Mouse (Mus musculus) midbrain, postnatal 0 days (tissue): ENCODE data around the gene Xirp1. TPM values are rescaled to one million over a fixed set of nuclear protein-coding genes. Genes with fewer than 3 reads are reported as not detected.

ENCODE experiments used
- ATAC-seq: fragments of 200-750 bp; cut with Nextera tagmentation; 2 replicates; pipeline ENCODE4 v1.8.0; 2017; ENCODE audit warnings: moderate number of reproducible peaks, mild to moderate bottlenecking, moderate TSS enrichment, moderate library complexity; ENCODE audit not compliant: low FRiP score
- DNase-seq: peaks from one replicate; pipeline ENCODE4 v3.0.0-alpha.2; 2015; ENCODE audit warnings: low spot score
- H3K27ac ChIP-seq: fragments of 300-500 bp; sonication (generic); 2 replicates; pipeline ENCODE4 v1.5.1; 2014; ENCODE audit warnings: low read depth, mild to moderate bottlenecking, low read length, mixed read lengths
- H3K27me3 ChIP-seq: fragments of 300-500 bp; sonication (generic); 2 replicates; pipeline ENCODE4 v1.6.1; 2014; ENCODE audit warnings: low read length, control low read depth, mixed read lengths; ENCODE audit not compliant: insufficient read depth
- H3K36me3 ChIP-seq: fragments of 300-500 bp; sonication (generic); 2 replicates; pipeline ENCODE4 v1.6.1; 2014; ENCODE audit warnings: low read length, control low read depth, mixed read lengths; ENCODE audit not compliant: insufficient read depth
- H3K4me1 ChIP-seq: fragments of 300-500 bp; sonication (generic); 2 replicates; pipeline ENCODE4 v1.6.1; 2014; ENCODE audit warnings: mild to moderate bottlenecking, control low read depth, antibody characterized with exemption, low read length, mixed read lengths; ENCODE audit not compliant: insufficient read depth
- H3K4me2 ChIP-seq: fragments of 300-500 bp; sonication (generic); 2 replicates; pipeline ENCODE4 v1.6.1; 2014; ENCODE audit warnings: low read depth, mild to moderate bottlenecking, low read length, mixed read lengths; ENCODE audit not compliant: poor library complexity, severe bottlenecking
- H3K4me3 ChIP-seq: fragments of 300-500 bp; sonication (generic); 2 replicates; pipeline ENCODE4 v1.5.1; 2014; ENCODE audit warnings: low read depth, mild to moderate bottlenecking, low read length, moderate library complexity
- H3K9ac ChIP-seq: fragments of 300-500 bp; sonication (generic); replicated peaks from 2 replicates; pipeline ENCODE4 v1.6.1; 2014; ENCODE audit warnings: mild to moderate bottlenecking, low read length, moderate library complexity, mixed read lengths; ENCODE audit not compliant: poor library complexity, severe bottlenecking
- H3K9me3 ChIP-seq: fragments of 300-500 bp; sonication (generic); 2 replicates; pipeline ENCODE4 v1.6.1; 2016; ENCODE audit warnings: low read length, control low read depth
- CTCF ChIP-seq: IDR thresholded peaks from 2 replicates; pipeline ENCODE4 v1.5.1; 2016; ENCODE audit warnings: antibody characterized with exemption, mild to moderate bottlenecking
- WGBS: fragments of 180-500 bp; shearing (Covaris S2); extraction: QIAGEN DNeasy Blood & Tissue Kit; methylation state at CpG from one replicate; pipeline ENCODE4 v1.1.7; 2014; 5-methylcytosine and 5-hydroxymethylcytosine counted together
- polyA plus RNA-seq: library from polyadenylated mRNA; unstranded; fragments of >200 nt; fragmentation: Nextera tagmentation; extraction: Ambion mirVana; gene quantifications from 2 replicates; pipeline ENCODE4 v1.2.1, GENCODE M21; 2015
- total RNA-seq: library from RNA; depleted of rRNA; stranded (reverse); fragments of >200 nt; gene quantifications from 2 replicates; pipeline ENCODE4 v1.2.3, GENCODE M21; 2014

Xirp1 gene
- total and polyA plus RNA-seq, 2 experiments from 2014 or later = 0.05 TPM; not detected in 1

DNA sequence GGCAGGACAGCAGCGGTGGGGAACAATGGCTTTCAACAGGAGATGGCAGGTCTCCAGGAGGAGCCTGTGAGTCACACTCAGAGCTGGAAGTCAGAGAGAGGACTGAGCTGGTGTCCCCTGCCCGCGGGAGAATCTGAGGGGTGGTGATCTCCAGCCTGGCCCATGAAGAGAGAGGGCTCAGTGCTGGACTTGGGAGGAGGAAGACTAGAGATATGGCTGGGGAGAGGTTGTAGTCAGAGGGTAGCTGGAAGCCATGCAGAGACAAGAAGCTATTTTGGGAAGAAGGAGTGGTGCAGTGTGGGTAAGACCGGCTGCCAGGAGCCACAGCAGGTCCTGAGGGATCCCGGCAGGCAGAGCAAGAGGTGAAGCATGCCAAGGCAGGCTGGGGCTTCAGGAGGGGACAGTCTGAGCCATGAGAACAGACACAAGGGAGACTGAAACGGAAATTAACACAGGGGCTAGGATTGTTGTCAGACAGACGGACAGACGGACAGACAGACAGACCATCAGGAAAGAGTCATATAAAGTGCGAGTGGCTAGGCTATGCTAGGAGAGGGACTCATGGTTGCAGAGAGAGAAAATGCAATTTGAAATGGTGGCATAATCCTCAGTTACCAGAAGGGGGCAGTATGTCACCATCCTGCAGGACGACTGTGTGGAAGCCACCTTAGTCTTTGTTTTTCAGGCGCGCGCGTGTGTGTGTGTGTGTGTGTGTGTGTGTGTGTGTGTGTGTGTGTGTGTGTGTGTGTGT, 4.2 kb upstream of the Xirp1 start:
- DNase-seq = peak; percentile 77
- no peaks in the 10 kb centered on the region for H3K9me3 ChIP-seq
- H3K9ac ChIP-seq = no peak overlapping the region
- no peaks in the 10 kb centered on the region for H3K27me3 ChIP-seq
- no peaks in the 10 kb centered on the region for H3K4me1 ChIP-seq
- 27% methylated on average over 10 of the region's 14 CpGs for WGBS
- no peak overlapping the region for H3K4me3 ChIP-seq
- peak; percentile 89 for TF ChIP-seq CTCF
- H3K36me3 ChIP-seq = no peaks in the 10 kb centered on the region
- no peak for ATAC-seq
- H3K4me2 ChIP-seq = no peak overlapping the region
- no peak overlapping the region for H3K27ac ChIP-seq

DNA sequence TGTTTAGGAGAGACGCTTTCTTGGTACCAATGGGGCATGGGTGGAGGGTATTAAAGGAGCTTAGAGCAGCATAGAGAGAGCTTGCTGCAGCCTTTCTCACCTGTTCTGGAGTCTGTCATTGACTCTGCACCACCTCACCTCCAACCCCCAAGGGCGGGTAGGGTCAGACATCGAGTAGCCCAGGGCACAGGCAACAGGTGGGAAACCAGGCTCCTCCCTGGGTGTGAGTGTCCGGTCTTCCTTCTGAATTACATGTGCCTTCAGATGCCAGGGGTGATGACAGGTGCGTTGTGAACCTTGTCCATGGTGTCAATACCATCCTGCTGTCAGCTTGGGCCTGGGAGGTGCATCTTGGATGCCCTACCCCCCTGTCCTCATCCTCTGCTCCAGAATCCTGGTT, 1.2 kb upstream of the Xirp1 start:
- Histone ChIP-seq H3K4me2 (no peak overlapping the region), H3K9me3 (no peaks in the 10 kb centered on the region), H3K4me3 (no peak overlapping the region), H3K27ac (no peak overlapping the region), H3K4me1 (no peaks in the 10 kb centered on the region), H3K27me3 (no peaks in the 10 kb centered on the region), H3K36me3 (no peaks in the 10 kb centered on the region), H3K9ac (no peak overlapping the region)
- DNase-seq (no peak), ATAC-seq (no peak)
- TF ChIP-seq CTCF = no peak
- WGBS = 92% methylated on average over 5 of the region's 5 CpGs

DNA sequence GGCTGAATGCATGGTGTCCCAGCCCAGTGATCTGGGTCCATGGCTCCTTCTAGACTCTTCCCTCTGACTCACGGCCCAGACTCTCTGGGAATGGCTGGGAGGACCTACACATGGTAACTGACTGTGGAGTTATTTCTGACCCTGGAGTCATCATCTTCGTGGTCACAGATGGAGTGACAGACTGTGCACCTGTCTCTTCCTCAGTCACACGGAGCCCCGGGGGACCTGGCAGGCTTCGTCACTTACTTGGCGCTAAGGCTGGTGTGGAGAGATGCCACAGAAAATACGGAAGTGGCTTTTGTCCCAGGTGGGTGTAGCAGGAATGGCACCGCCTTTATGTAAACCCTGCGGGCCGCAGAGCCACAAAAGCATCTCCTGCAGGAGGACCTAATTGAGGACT, 773 bp upstream of the Xirp1 start:
- no peaks in the 10 kb centered on the region for H3K36me3 ChIP-seq
- no peak for DNase-seq

DNA sequence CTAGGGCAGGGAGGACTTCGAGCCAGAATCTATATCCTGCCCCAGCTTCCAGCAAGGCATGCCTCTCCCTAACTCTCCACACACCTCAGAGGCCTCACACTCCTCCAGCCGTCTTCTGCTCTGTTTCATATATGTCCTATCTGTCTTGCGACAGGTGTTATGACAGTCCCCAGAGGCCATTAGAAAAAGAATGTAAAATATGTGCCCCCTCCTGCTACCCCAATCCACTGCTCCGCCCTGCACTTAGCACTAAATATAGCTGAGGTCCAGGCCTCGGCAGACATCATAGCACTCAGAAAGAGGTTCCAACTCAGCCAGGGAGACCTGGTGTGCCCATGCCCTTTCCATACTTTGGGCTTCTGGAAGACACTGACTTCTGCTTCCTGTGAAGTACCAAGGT, 2.2 kb downstream of the Xirp1 start:
- no peak overlapping the region for H3K9ac ChIP-seq
- H3K4me2 ChIP-seq = no peak overlapping the region
- 89% methylated on average over 5 of the region's 5 CpGs for WGBS
- no peak for TF ChIP-seq CTCF
- H3K4me3 ChIP-seq = no peak overlapping the region
- H3K27ac ChIP-seq = no peak overlapping the region
- DNase-seq = no peak
- no peaks in the 10 kb centered on the region for H3K9me3 ChIP-seq
- no peaks in the 10 kb centered on the region for H3K36me3 ChIP-seq
- no peaks in the 10 kb centered on the region for H3K4me1 ChIP-seq
- no peaks in the 10 kb centered on the region for H3K27me3 ChIP-seq
- no peak for ATAC-seq

More for the DNA sequence above, 773 bp upstream of the Xirp1 start:
- no peak for TF ChIP-seq CTCF
- WGBS = 82% methylated on average over 10 of the region's 10 CpGs
- no peak for ATAC-seq
- Histone ChIP-seq H3K9ac (no peak overlapping the region), H3K4me2 (no peak overlapping the region), H3K27ac (no peak overlapping the region), H3K9me3 (no peaks in the 10 kb centered on the region), H3K4me3 (no peak overlapping the region), H3K4me1 (no peaks in the 10 kb centered on the region), H3K27me3 (no peaks in the 10 kb centered on the region)

DNA sequence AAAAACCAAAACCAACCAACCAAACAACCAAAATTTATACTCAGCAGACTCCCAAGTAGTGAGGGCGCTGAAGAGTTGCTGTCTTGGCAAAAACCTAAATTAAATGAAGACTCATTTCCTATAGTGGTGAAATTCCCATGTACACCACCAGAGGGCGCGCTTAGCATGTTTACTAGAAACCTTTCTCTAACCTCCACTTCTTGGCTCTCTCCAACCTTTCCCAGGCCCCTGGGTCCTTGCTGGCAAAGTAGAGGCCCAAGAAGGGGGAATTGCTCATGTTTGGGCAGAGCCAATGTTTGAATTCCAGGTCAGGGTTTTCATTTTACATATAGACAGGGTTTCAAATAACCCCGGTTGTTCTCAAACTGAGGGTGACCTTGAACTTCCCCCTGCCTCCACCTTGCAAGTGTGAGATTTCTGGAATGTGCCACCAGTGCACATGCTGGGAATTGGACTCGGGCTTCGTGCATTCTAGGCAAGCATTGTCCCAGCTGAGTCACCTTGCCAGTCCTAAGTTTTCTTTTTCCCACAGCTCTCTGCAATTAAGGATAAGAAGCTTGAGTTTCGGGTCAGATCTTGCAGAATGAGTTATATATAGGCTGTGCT, 3.0 kb downstream of the Xirp1 start:
- DNase-seq (peak; percentile 90), ATAC-seq (no peak)
- Histone ChIP-seq H3K27me3 (0 out of 2 replicates have a peak, but pooled peaks cover 2% of the 10 kb centered on the region), H3K27ac (no peak overlapping the region), H3K4me1 (no peaks in the 10 kb centered on the region), H3K4me3 (no peak overlapping the region), H3K9ac (no peak overlapping the region), H3K36me3 (no peaks in the 10 kb centered on the region), H3K4me2 (no peak overlapping the region), H3K9me3 (no peaks in the 10 kb centered on the region)
- peak; percentile 86 for TF ChIP-seq CTCF
- 43% methylated on average over 7 of the region's 7 CpGs for WGBS

DNA sequence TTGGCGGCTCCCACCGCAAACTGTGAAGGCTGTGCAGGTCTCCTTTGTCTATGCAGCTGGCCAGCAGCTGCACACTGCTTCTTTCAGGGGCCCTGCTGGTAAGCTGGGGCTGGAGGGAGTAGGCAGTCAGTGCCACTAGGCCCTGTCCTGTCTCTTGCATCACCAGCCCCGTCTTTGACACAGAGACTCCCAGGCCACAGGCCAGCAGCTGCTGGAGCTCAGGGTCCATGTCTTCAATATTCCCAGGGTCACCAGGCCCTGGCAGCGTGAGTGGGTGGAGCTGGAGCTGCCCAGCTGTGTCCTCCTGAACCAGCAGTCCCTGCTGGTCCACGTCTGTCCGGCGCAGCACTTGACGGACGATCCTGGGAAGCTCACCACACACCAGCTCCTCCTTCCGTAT, 6.4 kb downstream of the Xirp1 start:
- Histone ChIP-seq H3K9me3 (no peaks in the 10 kb centered on the region), H3K36me3 (no peaks in the 10 kb centered on the region), H3K27me3 (0 out of 2 replicates have a peak, but pooled peaks cover 2% of the 10 kb centered on the region), H3K4me1 (no peaks in the 10 kb centered on the region), H3K4me2 (no peak overlapping the region), H3K4me3 (no peak overlapping the region), H3K9ac (no peak overlapping the region), H3K27ac (no peak overlapping the region)
- ATAC-seq (no peak), DNase-seq (no peak)
- TF ChIP-seq CTCF = no peak
- WGBS = 81% methylated on average over 10 of the region's 10 CpGs
